Mouse (Mus musculus): ENCODE measurements at regions not wholly inside any gene's neighbourhood (a gene's known extent, or its start where the extent isn't known, plus 50 kb on each side); places are given as distances from the start of the nearest gene placed in this dataset.

DNA sequence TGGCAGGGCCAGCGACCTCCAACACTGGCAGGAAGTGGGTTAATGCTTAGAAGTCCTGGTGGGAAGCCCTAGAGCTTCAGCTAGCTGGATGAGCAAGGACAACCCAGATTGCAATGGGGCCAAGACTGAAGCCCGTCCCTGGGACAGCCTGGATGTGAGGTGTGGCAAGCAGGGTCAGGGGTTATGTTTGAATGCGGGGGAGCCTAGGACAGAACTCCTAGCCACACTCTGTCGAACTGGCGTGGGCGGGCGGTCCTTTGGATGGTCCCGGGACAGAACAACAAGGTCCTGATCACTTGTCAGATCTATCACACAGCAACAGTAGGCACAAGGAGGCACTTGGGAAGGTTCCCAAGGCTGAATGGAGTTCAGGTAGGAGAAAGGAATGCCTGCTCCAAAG lies 101.1 kb upstream of the Ccnd1 start:
- no peak for DNase-seq

DNA sequence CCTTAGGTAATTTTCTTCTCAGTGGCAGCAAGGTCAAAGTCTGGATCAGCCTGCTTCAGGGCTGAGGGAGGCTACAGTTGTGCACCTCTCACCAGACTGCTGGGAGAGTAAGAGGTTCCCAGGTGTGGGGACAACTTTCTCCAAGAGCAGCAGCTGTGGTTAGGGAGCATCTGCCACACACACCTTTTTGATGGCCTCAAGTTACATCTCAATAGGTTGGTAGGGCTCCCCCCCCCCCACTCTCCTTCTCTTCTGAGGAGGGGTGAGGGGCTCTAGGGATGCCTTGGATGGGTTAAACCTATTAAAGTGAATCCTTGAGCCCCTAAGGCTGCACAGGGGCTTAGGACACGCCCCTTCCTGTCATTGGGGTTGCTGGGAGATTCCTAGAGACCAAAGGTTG lies 94.7 kb upstream of the Ccnd1 start:
- no peak for DNase-seq

DNA sequence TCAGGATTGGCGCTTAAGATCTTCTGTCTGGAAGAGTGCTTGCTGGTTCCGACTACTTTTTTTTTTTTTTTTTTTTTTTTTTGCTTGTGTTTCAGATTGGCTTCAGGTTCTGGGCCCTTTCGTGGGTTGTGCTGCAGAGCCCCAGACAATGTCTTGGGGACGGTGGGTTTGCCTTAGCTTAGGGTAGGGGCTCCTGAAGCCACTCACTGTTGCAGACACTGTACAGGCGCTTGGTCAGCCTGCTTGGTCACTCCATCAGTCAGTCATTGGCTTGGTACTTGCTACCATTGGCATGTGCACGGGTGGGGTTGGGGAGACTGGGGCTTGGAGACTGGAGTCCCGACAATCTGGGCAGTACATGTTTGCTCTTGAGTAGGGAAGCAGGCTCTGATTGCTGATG lies 91.5 kb upstream of the Ccnd1 start:
- no peak for DNase-seq

DNA sequence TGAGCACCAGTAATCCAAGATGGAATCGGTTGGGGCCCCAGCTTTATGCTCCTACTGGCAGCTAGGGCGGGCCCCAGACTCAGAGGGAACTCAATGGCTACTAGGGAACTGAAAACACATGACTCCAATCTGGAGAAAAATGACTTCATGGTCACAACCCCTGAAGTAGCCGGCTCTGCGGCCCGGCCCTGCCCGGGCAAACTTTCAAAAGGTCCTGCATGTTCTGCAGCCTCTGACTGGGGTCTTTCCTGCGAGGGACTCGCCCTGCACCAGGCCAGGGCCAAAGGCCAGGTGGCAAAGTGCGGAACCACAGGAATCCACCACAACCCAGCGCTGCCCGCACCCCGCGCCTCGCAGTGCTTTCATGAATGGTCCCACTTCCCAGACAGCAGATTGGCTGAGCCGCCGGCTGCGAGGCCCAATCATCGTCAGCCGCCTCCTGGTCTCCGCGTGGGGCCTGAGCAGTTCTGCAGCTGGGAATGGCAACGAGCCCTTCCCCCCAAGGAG lies 91.0 kb upstream of the Ccnd1 start:
- peak; percentile 86 for DNase-seq

DNA sequence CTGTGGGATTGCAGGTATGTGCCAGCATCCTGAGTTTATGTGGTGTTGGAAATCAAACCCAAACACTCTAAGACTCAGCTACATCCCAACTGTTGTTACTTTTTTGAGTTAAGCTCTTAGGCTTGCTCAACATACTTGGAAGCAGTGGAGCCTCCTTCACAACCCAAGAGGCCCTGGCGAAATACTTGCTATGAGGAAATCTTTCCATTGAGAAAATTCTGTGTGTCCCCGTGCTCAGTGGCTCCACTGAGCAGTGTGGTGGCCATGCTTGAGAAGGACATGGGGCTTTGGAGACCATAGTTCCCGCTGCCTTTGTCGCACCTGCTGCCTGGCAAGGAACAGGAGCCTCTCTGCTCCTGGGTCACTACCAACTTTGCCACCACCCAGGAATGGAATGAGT lies 89.9 kb upstream of the Ccnd1 start:
- DNase-seq: no peak

DNA sequence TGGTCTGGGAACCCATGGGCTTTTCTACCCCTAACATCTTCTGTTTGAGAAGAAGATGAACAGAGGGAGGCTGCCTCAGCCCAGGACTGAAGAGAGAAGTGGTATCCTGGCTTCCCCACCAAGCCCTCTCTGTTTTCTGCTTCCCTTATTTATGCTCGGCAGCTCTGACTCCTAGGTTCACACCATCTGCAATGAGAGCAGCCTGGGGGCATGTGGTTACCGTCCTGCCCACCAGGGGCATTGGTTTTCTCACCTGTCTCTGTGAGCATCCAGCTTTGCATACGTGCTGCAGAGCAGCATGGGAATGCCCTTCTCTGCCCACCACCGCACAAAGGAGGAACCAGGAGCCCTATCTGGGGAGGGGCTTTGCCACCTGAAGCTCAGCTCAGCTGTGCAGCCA lies 89.4 kb upstream of the Ccnd1 start:
- DNase-seq: no peak

DNA sequence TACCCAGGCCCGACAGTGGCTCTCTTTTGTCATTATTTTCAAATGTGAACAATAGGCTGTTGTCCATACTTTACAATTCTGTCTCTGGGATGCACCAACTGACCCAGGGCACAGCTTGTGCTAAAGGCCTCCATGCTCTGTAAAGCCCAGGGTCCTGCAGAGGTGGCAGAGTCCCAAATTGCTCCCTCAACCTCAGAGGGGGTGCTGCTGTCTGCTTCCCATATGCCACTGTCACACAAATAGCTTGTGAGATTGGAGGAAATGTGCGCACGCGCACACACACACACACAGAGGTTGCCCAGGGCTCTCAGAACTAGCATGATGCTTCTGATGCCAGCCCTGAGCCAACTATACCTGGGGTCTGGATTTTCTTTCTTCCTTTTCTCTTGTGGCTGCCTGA lies 87.3 kb upstream of the Ccnd1 start:
- DNase-seq: no peak

DNA sequence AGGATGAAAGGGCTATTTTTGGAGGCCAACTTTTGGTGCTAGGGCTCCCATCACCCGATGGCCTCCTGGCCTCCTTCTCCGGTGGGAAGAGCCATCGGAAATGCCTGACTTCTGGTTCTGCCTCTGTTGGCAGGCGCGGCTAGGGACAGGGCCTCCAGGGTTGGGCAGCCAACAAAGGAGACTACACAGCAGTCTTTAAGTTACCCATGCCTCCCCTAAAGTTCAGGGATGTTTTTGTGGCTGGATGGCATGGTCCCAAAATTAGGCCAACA lies 86.2 kb upstream of the Ccnd1 start:
- no peak for DNase-seq

DNA sequence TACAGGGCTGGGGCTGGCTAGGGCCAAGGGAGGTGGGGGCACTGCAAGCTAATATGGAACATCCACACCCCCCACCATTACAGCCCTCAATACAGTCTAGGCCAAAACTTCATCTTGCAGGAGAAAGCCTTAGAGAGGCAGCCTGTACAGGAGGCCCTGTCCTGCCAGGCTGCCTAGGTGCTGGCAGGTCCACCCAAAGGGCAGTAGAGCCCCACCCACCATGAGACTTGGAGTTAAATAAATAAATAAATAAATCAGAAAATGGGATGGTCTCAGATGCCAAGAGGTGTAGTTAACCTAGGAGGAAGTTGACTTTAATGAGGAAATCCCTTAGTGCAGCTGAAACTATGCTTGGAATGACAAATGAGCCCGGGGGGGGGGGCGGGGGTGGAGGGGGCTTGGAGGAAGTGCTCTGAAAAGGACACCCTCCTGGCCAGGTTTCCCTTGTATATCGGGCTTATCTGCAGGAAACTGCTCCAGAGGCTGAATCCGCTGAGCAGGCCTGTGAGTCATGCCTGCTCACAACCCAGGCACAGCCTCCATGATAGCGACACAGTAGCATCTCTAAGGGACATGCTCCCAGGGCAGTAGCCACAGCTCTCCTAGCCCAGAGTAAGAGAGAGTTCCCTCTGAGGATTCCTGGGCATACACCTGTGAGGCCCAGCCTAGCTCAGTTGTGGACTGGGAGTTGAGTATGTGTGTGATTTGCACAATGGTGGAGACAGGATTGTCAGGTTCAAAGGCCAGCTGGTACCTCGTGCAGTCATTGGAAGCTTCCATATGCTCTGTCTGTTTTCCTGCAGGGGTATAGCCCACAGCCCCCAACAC lies 85.7 kb upstream of the Ccnd1 start:
- DNase-seq: no peak

DNA sequence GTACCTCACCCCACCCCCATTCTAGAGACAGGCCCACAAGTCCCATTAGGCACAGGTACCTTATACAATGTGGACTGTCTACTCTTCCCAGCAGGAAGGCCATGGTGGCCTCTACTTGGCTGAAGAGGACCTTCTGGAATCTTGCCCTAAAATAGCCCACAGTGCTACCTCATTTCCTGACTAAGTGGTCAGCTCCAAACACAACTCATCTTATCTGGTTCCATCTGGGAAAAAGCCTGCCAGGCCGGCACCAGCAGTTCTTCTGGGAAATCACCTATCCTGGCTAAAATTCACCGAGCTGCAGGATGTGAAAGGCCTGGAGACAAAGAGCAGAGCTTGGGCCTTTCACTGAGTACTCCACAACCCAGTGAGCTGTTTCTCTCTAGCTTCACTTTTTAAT lies 84.9 kb upstream of the Ccnd1 start:
- no peak for DNase-seq

DNA sequence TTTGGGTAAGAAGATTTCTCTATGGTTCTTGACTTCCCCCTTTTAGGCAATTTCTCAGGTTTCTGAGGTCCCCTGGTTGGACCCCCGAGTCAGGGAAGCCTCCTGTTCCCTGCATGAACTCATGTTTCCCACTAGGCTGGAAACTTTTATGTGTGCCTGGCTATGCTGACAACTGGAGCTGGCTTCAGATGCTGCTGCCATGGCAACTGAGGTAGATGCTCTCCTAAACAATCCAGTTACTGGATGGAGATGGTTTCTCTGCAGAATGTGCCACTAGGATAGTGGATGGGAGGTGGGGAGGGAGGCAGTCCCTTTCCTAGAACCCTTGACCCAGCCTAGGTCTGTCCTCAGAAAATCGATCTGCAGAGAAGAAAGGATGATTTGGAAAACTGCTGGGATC lies 79.4 kb upstream of the Ccnd1 start:
- no peak for DNase-seq

DNA sequence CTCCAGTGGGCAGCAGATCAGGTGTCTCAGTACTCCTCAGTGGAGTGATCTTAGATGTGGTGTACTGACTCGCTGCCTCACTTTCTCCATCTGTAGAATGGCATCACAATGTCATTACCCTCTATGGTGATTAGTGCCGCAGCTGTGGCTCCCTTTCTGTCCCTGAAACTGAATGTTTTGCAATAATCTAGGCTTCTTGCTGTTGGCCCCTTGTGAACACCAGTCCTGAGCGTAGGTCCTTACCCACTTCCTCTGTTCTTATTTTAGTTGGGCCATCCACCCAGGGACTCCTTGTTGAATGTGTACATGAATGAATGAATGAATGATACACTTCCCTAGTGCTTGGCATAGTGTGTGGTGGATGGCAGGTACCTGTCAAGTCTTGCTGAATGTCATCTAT lies 78.4 kb upstream of the Ccnd1 start:
- DNase-seq: no peak

DNA sequence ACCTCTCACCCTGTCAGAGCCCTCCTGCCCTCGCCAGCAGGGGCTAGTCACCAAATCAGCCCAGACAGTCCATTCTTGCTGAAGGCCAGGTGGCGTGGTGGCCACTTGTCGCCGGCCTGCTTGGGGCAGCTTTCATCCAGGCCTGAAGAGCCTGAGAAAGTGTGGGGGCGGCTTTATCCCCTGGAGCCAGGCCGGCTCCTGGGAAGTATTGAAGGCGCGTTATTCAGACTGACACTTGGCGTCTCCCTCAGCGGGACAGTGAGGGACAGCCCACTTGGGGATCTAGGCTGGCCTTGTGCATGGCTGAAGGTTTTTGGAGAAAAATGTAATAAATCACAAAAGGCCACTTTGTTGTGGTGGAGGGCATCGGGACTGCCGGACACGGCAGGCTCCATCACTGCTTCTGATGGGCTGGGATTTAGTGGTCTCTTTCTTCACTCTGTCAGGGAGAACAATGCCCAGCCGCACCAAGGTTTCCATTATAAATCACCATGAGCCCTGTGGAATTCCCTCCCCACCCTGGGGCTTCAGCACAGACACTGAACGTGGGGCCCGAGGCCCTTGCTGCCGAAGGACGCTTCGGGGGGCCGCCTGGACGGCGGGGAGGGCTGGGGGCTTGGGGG lies 75.8 kb upstream of the Ccnd1 start:
- no peak for DNase-seq

DNA sequence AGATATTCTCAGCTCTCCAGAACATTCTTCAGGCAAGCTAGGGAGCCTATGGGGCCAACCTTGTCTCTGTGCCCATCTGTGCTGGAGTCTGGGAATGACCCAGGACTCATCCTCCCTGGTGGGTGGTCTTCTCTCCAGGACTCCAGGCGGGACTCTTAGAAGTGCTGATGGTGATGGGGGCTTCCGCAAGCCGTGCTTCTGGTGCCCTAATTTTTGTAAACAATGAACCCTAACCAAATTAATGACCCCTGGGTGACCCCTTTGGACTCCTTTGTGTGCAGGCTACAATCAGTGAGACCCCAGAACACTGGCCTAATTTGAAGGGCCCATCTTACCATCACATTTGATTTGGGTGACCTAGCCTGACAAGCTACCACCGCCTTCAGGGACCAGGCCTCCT lies 71.0 kb upstream of the Ccnd1 start:
- no peak for DNase-seq

DNA sequence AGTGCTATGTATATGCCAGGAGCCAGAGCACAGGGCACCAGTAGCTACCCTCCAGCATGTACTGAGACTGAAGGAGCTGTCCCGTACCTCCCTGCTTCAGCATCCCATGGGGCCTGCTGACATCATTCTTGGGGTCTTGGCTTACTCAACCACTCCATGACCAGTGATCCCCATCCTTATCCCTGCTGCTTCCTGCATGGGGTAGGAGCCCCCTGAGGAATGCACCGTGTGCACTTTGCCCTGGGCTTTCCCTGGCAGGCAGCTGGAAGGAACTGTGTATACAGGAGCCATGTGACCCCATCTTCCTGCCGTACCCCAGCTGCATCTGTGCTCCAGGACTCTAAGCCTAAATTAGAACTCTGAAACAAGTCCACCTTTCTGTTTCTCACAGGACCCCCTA lies 70.3 kb upstream of the Ccnd1 start:
- DNase-seq: no peak

DNA sequence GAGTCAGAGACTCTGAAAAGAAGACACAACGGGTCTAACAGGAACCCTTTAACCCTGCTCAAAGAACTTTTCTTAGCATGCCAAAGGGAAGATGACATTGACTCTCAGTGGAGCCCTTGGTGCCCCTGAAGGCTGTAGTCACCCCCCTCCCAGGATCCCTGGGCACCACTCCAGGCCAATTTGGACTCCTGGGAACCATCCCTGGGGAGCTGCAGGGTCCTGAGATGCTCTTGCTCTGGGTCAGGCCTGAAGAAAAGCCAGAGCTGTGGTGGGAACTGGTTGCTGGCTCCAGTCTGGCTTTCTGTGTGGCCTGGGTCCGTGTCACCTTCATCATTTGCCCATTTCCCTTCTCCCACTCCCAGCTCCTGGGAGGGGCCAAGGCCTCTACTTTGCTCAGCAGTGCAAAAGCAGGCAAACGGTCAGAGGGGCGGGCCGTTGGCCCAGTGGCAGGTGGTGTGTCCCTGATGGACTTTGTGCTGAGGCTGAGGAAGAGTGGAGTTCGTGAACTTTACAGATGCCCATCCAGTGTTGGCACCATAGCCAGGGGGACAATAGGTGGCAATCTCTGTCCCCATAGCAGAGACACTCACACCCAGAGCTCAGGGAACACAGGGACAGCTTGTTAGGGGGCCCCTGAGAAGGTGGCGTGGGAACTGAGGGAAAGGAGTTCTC lies 69.1 kb upstream of the Ccnd1 start:
- DNase-seq: no peak

DNA sequence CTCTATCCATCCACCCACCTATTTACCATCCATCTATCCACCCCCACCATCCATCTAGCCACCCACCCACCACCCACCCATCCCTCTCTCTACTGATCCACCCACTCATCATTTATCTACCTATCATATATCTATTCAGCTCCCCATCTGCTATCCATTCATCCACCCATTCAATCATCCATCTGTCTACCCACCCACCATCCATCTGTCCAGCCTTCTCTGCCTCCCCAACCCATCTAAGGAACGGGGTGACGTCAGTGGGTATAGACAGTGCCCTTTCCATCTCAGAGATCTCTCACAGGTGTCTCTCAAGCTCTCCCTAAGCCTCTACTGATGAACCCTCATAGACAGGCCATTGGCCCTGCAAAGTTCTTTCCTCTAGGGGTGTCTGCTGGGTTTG lies 67.5 kb upstream of the Ccnd1 start:
- no peak for DNase-seq

DNA sequence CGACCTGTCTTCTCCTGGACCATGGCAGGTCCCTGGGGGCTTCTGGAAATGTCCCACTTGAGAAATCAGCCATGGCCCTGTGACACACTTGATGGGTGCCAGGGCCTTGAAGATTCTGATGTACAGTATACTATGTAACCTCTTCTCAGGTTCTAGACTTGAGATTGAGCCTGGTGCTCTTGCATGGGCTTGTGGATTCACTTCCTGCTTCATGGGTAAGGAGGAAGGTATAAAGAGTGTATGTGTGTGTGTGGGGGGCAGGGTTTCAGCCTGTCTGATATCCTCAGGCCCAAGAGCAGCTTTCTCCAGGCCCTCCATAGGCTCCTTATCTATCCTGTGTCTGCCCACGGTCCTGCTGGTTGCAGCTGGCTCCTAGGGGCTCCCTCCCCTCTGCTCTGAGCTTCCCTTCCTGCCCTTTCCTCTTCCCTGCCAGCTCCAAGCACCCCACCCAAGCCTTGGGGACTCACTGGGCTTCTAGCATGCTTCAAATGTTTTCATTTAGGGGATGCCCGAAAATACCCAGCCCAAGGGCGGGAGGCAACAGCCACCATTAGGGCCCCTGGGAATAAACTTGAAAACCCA lies 61.9 kb upstream of the Ccnd1 start:
- no peak for DNase-seq

DNA sequence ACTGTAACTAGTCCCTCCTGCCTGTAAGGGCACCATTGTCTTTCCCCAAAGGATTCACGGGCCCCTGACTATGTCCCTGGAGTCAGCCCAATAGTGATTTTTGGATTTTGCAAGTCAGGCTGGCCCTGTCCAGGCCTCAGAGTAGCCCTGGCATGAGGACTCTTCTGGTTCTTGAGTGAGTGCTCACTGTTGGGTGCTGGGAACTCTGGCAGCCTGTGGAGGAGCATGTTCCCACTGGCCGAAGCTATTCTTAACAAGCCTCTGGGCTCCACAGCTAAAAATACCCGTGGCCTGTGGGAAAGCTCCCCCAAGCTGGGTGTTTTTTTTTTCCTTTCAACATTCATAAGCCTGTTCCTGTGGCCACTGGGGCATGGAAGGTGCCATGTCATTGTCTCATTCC lies 60.0 kb upstream of the Ccnd1 start:
- DNase-seq: peak; percentile 48

DNA sequence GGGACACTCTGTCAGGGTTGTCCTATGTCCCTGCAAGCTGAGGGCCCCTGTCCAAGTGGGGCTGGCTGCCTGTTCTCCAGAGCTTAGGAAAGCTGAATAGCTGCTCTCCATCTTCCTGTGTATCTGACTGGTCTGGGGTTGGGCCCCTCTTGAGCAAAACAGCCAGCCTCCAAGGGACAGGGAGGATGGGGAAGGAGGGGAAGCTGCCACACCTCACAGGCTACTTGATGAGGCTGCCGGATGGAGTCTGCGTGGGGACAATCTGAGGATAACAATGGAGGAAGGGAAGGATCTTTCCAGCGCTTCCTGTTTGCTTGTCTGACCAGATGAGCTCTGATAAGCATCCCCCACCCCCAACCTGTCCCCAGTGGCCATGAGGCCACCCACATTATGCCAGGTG lies 57.1 kb upstream of the Ccnd1 start:
- no peak for DNase-seq

DNA sequence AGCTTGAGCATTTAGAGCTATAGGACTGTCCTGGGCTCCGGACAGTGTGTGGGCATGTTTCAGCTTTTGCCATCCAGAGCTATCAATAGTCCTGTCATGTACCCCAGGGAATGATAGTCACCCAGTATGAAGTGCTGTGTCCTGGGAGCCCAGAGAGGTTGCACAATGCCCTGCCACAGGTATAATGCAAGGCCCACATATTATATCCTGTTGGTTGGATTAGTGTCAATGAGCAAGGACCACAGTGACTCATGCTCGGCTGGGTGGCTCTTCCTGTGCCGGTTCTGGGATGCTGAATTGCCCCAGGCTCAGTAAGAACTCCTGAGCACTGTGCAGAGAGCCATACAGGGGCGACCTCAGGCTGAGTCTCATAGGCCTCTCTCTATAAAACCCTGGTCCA lies 54.5 kb upstream of the Ccnd1 start:
- DNase-seq: no peak

DNA sequence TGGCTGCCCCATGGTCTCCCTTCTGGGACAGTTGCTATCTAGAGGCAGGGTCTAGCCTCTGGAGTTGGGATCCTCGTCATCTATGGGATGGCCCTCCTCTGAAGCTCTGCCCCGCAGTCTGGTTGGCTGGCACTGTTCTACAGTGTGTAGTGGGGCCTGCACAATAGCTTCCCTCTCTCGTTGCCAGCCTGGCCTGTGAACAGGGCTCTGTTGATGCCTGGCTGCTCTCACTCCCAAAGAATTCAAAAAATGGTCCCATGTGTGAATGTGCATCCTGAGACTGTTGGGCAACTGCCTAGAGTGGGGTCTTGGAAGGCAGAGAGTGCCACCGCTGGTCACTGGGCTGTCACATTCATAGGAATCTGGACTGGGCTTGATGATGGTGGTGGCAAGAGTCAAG lies 53.8 kb upstream of the Ccnd1 start:
- no peak for DNase-seq

DNA sequence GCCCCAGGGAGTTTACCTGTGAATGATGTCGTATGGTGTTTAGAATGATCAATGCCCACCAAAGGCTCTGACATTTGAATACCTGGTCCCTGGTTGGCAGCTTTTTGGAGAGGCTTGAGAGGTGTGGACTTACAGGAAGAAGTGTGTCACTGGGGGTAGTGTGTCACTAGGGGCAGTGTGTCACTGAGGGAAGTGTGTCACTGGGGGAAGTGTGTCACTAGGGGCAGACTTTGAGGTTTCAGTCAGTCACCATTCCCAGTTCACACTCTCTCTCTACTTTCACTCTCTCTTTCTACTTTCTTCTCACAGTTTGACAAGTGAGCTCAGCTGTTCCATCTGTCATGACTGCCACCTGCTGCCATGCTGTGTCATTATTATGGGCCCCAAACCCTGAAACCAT lies 52.0 kb upstream of the Ccnd1 start:
- DNase-seq: no peak
